Mouse (Mus musculus) ES-E14 (cell line): Measurements from ENCODE around the gene Gm28308.

Source experiments
- HCFC1 ChIP-seq: IDR thresholded peaks from 2 replicates; pipeline ENCODE4 v1.6.1; 2012; ENCODE audit warnings: low read length, inconsistent platforms, borderline replicate concordance; ENCODE audit not compliant: insufficient read depth
- ZNF384 ChIP-seq: IDR thresholded peaks from 2 replicates; pipeline ENCODE4 v1.6.1; 2012; ENCODE audit warnings: low read depth, low read length, inconsistent platforms

GRCm38 (mm10) chr6:52212556-52213118 lies 502 bp downstream of the Gm28308 start:
- TF ChIP-seq HCFC1 (no peak), ZNF384 (no peak)
